Mouse (Mus musculus) intestine, embryonic 15.5 days (tissue): ENCODE measurements at regions not wholly inside any gene's neighbourhood (a gene's known extent, or its start where the extent isn't known, plus 50 kb on each side); places are given as distances from the start of the nearest gene placed in this dataset.

Experiments used
- ATAC-seq: fragments of 200-750 bp; cut with Nextera tagmentation; 2 replicates; pipeline ENCODE4 v1.8.0; 2017; ENCODE audit warnings: moderate TSS enrichment, moderate library complexity
- H3K27ac ChIP-seq: fragments of 300-500 bp; sonication (generic); 2 replicates; pipeline ENCODE4 v1.5.1; 2015; ENCODE audit warnings: mild to moderate bottlenecking, inconsistent platforms
- H3K27me3 ChIP-seq: fragments of 300-500 bp; sonication (generic); replicated peaks from 2 replicates; pipeline ENCODE4 v1.6.1; 2015; ENCODE audit warnings: inconsistent platforms
- H3K36me3 ChIP-seq: fragments of 300-500 bp; sonication (generic); 2 replicates; pipeline ENCODE4 v1.6.1; 2015; ENCODE audit warnings: inconsistent platforms
- H3K4me1 ChIP-seq: fragments of 300-500 bp; sonication (generic); replicated peaks from 2 replicates; pipeline ENCODE4 v1.6.1; 2015; ENCODE audit warnings: inconsistent platforms
- H3K4me2 ChIP-seq: fragments of 300-500 bp; sonication (generic); replicated peaks from 2 replicates; pipeline ENCODE4 v1.6.1; 2015; ENCODE audit warnings: mild to moderate bottlenecking, inconsistent platforms
- H3K4me3 ChIP-seq: fragments of 300-500 bp; sonication (generic); replicated peaks from 2 replicates; pipeline ENCODE4 v1.5.1; 2015; ENCODE audit warnings: inconsistent platforms
- H3K9ac ChIP-seq: fragments of 300-500 bp; sonication (generic); 2 replicates; pipeline ENCODE4 v1.6.1; 2015; ENCODE audit warnings: inconsistent platforms
- H3K9me3 ChIP-seq: fragments of 300-500 bp; sonication (generic); 2 replicates; pipeline ENCODE4 v1.6.1; 2016; ENCODE audit warnings: inconsistent platforms
- WGBS: fragments of 180-500 bp; shearing (Covaris S2); methylation state at CpG from one replicate; pipeline ENCODE4 v1.1.7; 2015; 5-methylcytosine and 5-hydroxymethylcytosine counted together

GRCm38 (mm10) chr9:96419151-96419550, 54.9 kb upstream of the Atp1b3 start:
- Histone ChIP-seq H3K4me1 (peaks cover 12% of the 10 kb centered on the region), H3K4me2 (no peak overlapping the region), H3K27ac (no peak overlapping the region), H3K9me3 (no peaks in the 10 kb centered on the region), H3K36me3 (no peaks in the 10 kb centered on the region), H3K27me3 (no peaks in the 10 kb centered on the region), H3K4me3 (no peak overlapping the region), H3K9ac (no peak overlapping the region)
- no peak for ATAC-seq
- 87% methylated on average over 5 of the region's 5 CpGs for WGBS

- WGBS: 24% methylated on average over 5 of the region's 5 CpGs
- Histone ChIP-seq H3K4me3 (no peak overlapping the region), H3K4me2 (no peak overlapping the region), H3K9ac (no peak overlapping the region), H3K27me3 (no peaks in the 10 kb centered on the region), H3K27ac (peak overlapping the region; percentile 42; the same call in 1 of the 2 replicates), H3K36me3 (no peaks in the 10 kb centered on the region), H3K9me3 (no peaks in the 10 kb centered on the region), H3K4me1 (peaks cover 12% of the 10 kb centered on the region)
- peak; percentile 85 for ATAC-seq
These were observed 51.8 kb upstream of the Atp1b3 start for GRCm38 (mm10) chr9:96415873-96416570.
